Mouse (Mus musculus): Measurements from ENCODE around the gene Flt4. TPM values are rescaled to one million over a fixed set of nuclear protein-coding genes. Genes with fewer than 3 reads are reported as not detected.
"Not testable (repeated sequence)": the region's sequence is repeated elsewhere in the genome, so short reads cannot be mapped to it uniquely, and the experiment has no call there.

Flt4 gene
- polyA plus RNA-seq (2015; fragmentation: Nextera tagmentation; extraction: Ambion mirVana): 5.3 and 5.6 TPM in 2 replicates

GRCm38 (mm10) chr11:49608938-49609867 is at the start of gene Flt4:
Gene Flt4, plus strand, starts transcription at chr11:49609263.
- H3K27me3 ChIP-seq (ENCODE audit: insufficient read depth, low read length); H3K9me3 ChIP-seq (replicated peaks; ENCODE audit: low read length); H3K4me1 ChIP-seq (replicated peaks; ENCODE audit: insufficient read depth, low read length); H3K36me3 ChIP-seq (ENCODE audit: insufficient read depth, low read length); H3K27ac ChIP-seq: not testable (repeated sequence)
- DNase-seq (ENCODE audit: low spot score) (peak; percentile 25), ATAC-seq (replicated peaks; ENCODE audit: low FRiP score, low read depth) (peak; percentile 71)
- 4% methylated on average over 50 of the region's 61 CpGs for WGBS
- Histone ChIP-seq H3K4me2 (ENCODE audit: low read length) (peak within 1 kb of the TSS; percentile 69), H3K9ac (ENCODE audit: low read depth, low read length) (peak within 1 kb of the TSS; percentile 44; the same call in 1 of the 2 replicates), H3K4me3 (replicated peaks; ENCODE audit: low read depth, low read length) (peak within 1 kb of the TSS; percentile 46)

- peak; percentile 28 for DNase-seq (ENCODE audit: low spot score)
- H3K4me1 ChIP-seq (replicated peaks; ENCODE audit: insufficient read depth, low read length); H3K27ac ChIP-seq; H3K4me2 ChIP-seq (ENCODE audit: low read length); H3K4me3 ChIP-seq (replicated peaks; ENCODE audit: low read depth, low read length); H3K9me3 ChIP-seq (replicated peaks; ENCODE audit: low read length); ATAC-seq (replicated peaks; ENCODE audit: low FRiP score, low read depth); H3K27me3 ChIP-seq (ENCODE audit: insufficient read depth, low read length); H3K9ac ChIP-seq (ENCODE audit: low read depth, low read length); H3K36me3 ChIP-seq (ENCODE audit: insufficient read depth, low read length): not testable (repeated sequence)
- 42% methylated on average over 2 of the region's 2 CpGs for WGBS
- TF ChIP-seq CTCF (IDR thresholded peaks at IDR 0.05; ENCODE audit: low read depth): peak; percentile 44; the same call in 1 of the 2 replicates
Observed at GRCm38 (mm10) chr11:49575054-49575453, 34.0 kb upstream of the Flt4 start.

- not testable (repeated sequence) for H3K4me2 ChIP-seq (ENCODE audit: low read length); H3K27ac ChIP-seq; H3K9me3 ChIP-seq (replicated peaks; ENCODE audit: low read length); H3K4me3 ChIP-seq (replicated peaks; ENCODE audit: low read depth, low read length); H3K9ac ChIP-seq (ENCODE audit: low read depth, low read length); DNase-seq (ENCODE audit: low spot score); H3K36me3 ChIP-seq (ENCODE audit: insufficient read depth, low read length); H3K27me3 ChIP-seq (ENCODE audit: insufficient read depth, low read length); ATAC-seq (replicated peaks; ENCODE audit: low FRiP score, low read depth); H3K4me1 ChIP-seq (replicated peaks; ENCODE audit: insufficient read depth, low read length)
- WGBS: 78% methylated on average over 8 of the region's 8 CpGs
Observed at GRCm38 (mm10) chr11:49580452-49580851, 28.6 kb upstream of the Flt4 start.

- no peak for DNase-seq (ENCODE audit: low spot score)
- H3K9ac ChIP-seq (ENCODE audit: low read depth, low read length): no peak overlapping the region
Observed at GRCm38 (mm10) chr11:49590213-49590612, 18.9 kb upstream of the Flt4 start.

GRCm38 (mm10) chr11:49597149-49597548 is 11.9 kb upstream of the Flt4 start:
- not testable (repeated sequence) for H3K4me2 ChIP-seq (ENCODE audit: low read length)

More at GRCm38 (mm10) chr11:49590213-49590612, 18.9 kb upstream of the Flt4 start:
- Histone ChIP-seq H3K27me3 (ENCODE audit: insufficient read depth, low read length) (no peaks in the 10 kb centered on the region), H3K4me3 (replicated peaks; ENCODE audit: low read depth, low read length) (no peak overlapping the region), H3K9me3 (replicated peaks; ENCODE audit: low read length) (no peaks in the 10 kb centered on the region), H3K27ac (no peak overlapping the region), H3K4me1 (replicated peaks; ENCODE audit: insufficient read depth, low read length) (no peaks in the 10 kb centered on the region), H3K4me2 (ENCODE audit: low read length) (no peak overlapping the region), H3K36me3 (ENCODE audit: insufficient read depth, low read length) (no peaks in the 10 kb centered on the region)
- no peak for ATAC-seq (replicated peaks; ENCODE audit: low FRiP score, low read depth)
- no peak for TF ChIP-seq CTCF (IDR thresholded peaks at IDR 0.05; ENCODE audit: low read depth)
- 85% methylated on average over 19 of the region's 19 CpGs for WGBS

GRCm38 (mm10) chr11:49608306-49608705 is 757 bp upstream of the Flt4 start:
- not testable (repeated sequence) for H3K4me1 ChIP-seq (replicated peaks; ENCODE audit: insufficient read depth, low read length); H3K4me3 ChIP-seq (replicated peaks; ENCODE audit: low read depth, low read length)

More at GRCm38 (mm10) chr11:49597149-49597548, 11.9 kb upstream of the Flt4 start:
- not testable (repeated sequence) for H3K9me3 ChIP-seq (replicated peaks; ENCODE audit: low read length); H3K9ac ChIP-seq (ENCODE audit: low read depth, low read length); DNase-seq (ENCODE audit: low spot score); H3K4me3 ChIP-seq (replicated peaks; ENCODE audit: low read depth, low read length); H3K4me1 ChIP-seq (replicated peaks; ENCODE audit: insufficient read depth, low read length); H3K36me3 ChIP-seq (ENCODE audit: insufficient read depth, low read length); H3K27ac ChIP-seq; H3K27me3 ChIP-seq (ENCODE audit: insufficient read depth, low read length); ATAC-seq (replicated peaks; ENCODE audit: low FRiP score, low read depth)
- WGBS: 70% methylated on average over 2 of the region's 2 CpGs
- peak; percentile 34; the same call in 1 of the 2 replicates for TF ChIP-seq CTCF (IDR thresholded peaks at IDR 0.05; ENCODE audit: low read depth)

More at GRCm38 (mm10) chr11:49608306-49608705, 757 bp upstream of the Flt4 start:
- not testable (repeated sequence) for H3K9ac ChIP-seq (ENCODE audit: low read depth, low read length); ATAC-seq (replicated peaks; ENCODE audit: low FRiP score, low read depth); H3K27ac ChIP-seq; H3K27me3 ChIP-seq (ENCODE audit: insufficient read depth, low read length); DNase-seq (ENCODE audit: low spot score); H3K9me3 ChIP-seq (replicated peaks; ENCODE audit: low read length); H3K36me3 ChIP-seq (ENCODE audit: insufficient read depth, low read length); H3K4me2 ChIP-seq (ENCODE audit: low read length)
- WGBS: 91% methylated on average over 5 of the region's 5 CpGs
